Mouse (Mus musculus): ENCODE measurements around the gene Slco1a6. TPM values are rescaled to one million over a fixed set of nuclear protein-coding genes. Genes with fewer than 3 reads are reported as not detected.
A peak's percentile ranks its signal among the peaks of the same experiment; 100 is the strongest.
"Not testable (repeated sequence)": the region's sequence is repeated elsewhere in the genome, so short reads cannot be mapped to it uniquely, and the experiment has no call there.

Gene Slco1a6
- polyA plus RNA-seq, 1 experiment from 2014 or later, result not detected

- no peaks in the 10 kb centered on the region for H3K36me3 ChIP-seq
- ATAC-seq (ENCODE audit: low FRiP score, low read depth), result no peak
- H3K9me3 ChIP-seq, result no peaks in the 10 kb centered on the region
- H3K27ac ChIP-seq, result no peak overlapping the region
- H3K9ac ChIP-seq, result no peak overlapping the region
- H3K4me1 ChIP-seq, result no peaks in the 10 kb centered on the region
- 86% methylated on average over 2 of the region's 2 CpGs for WGBS
- no peak overlapping the region for H3K4me2 ChIP-seq (replicated peaks)
- no peak overlapping the region for H3K4me3 ChIP-seq
- H3K27me3 ChIP-seq (replicated peaks), result no peaks in the 10 kb centered on the region
Observed at GRCm38 (mm10) chr6:142161171-142161570, 47.1 kb downstream of the Slco1a6 start.

GRCm38 (mm10) chr6:142154081-142154480 lies 54.2 kb downstream of the Slco1a6 start:
- H3K9me3 ChIP-seq; ATAC-seq (ENCODE audit: low FRiP score, low read depth); H3K4me3 ChIP-seq; H3K27me3 ChIP-seq (replicated peaks); H3K9ac ChIP-seq; H3K4me2 ChIP-seq (replicated peaks); H3K4me1 ChIP-seq; H3K27ac ChIP-seq; H3K36me3 ChIP-seq: not testable (repeated sequence)
- WGBS, result 94% methylated on average over 5 of the region's 10 CpGs

- H3K4me1 ChIP-seq, result no peaks in the 10 kb centered on the region
- no peaks in the 10 kb centered on the region for H3K9me3 ChIP-seq
- no peak overlapping the region for H3K4me2 ChIP-seq (replicated peaks)
- H3K9ac ChIP-seq, result no peak overlapping the region
- H3K4me3 ChIP-seq, result no peak overlapping the region
- no peak for ATAC-seq (ENCODE audit: low FRiP score, low read depth)
- H3K27ac ChIP-seq, result no peak overlapping the region
- no peaks in the 10 kb centered on the region for H3K27me3 ChIP-seq (replicated peaks)
- H3K36me3 ChIP-seq, result no peaks in the 10 kb centered on the region
- WGBS, result 98% methylated on average over 1 of the region's 1 CpGs
Observed at GRCm38 (mm10) chr6:142148371-142148770, 60.0 kb downstream of the Slco1a6 start.

GRCm38 (mm10) chr6:142111667-142112305 lies 96.5 kb downstream of the Slco1a6 start:
- WGBS, result 54% methylated on average over 3 of the region's 3 CpGs
- Histone ChIP-seq H3K4me1 (0 out of 2 replicates have a peak, but pooled peaks cover 7% of the 10 kb centered on the region), H3K4me3 (no peak overlapping the region), H3K9ac (no peak overlapping the region), H3K27ac (no peak overlapping the region), H3K9me3 (no peaks in the 10 kb centered on the region), H3K36me3 (no peaks in the 10 kb centered on the region), H3K4me2 (replicated peaks) (no peak overlapping the region), H3K27me3 (replicated peaks) (no peaks in the 10 kb centered on the region)
- ATAC-seq (ENCODE audit: low FRiP score, low read depth), result peak; percentile 92

- Histone ChIP-seq H3K9me3 (no peaks in the 10 kb centered on the region), H3K4me1 (no peaks in the 10 kb centered on the region), H3K9ac (no peak overlapping the region), H3K27me3 (replicated peaks) (no peaks in the 10 kb centered on the region), H3K27ac (no peak overlapping the region), H3K4me3 (no peak overlapping the region), H3K36me3 (no peaks in the 10 kb centered on the region), H3K4me2 (replicated peaks) (no peak overlapping the region)
- 89% methylated on average over 3 of the region's 3 CpGs for WGBS
- ATAC-seq (ENCODE audit: low FRiP score, low read depth), result no peak
Observed at GRCm38 (mm10) chr6:142091126-142091525, 117.2 kb downstream of the Slco1a6 start.

- not testable (repeated sequence) for H3K27ac ChIP-seq; H3K4me2 ChIP-seq (replicated peaks); ATAC-seq (ENCODE audit: low FRiP score, low read depth); H3K9ac ChIP-seq; H3K4me3 ChIP-seq; H3K27me3 ChIP-seq (replicated peaks); H3K9me3 ChIP-seq; H3K36me3 ChIP-seq; H3K4me1 ChIP-seq
- WGBS, result 88% methylated on average over 3 of the region's 3 CpGs
Observed at GRCm38 (mm10) chr6:142058281-142058680, 150.0 kb downstream of the Slco1a6 start.

GRCm38 (mm10) chr6:142047689-142048088 lies 160.6 kb downstream of the Slco1a6 start:
- no peak overlapping the region for H3K27ac ChIP-seq
- no peaks in the 10 kb centered on the region for H3K27me3 ChIP-seq (replicated peaks)
- 84% methylated on average over 1 of the region's 1 CpGs for WGBS
- H3K9ac ChIP-seq, result no peak overlapping the region
- no peaks in the 10 kb centered on the region for H3K36me3 ChIP-seq
- H3K4me3 ChIP-seq, result no peak overlapping the region
- no peaks in the 10 kb centered on the region for H3K4me1 ChIP-seq
- no peak overlapping the region for H3K4me2 ChIP-seq (replicated peaks)
- H3K9me3 ChIP-seq, result no peaks in the 10 kb centered on the region
- no peak for ATAC-seq (ENCODE audit: low FRiP score, low read depth)

- 94% methylated on average over 2 of the region's 2 CpGs for WGBS
- H3K4me1 ChIP-seq, result no peaks in the 10 kb centered on the region
- ATAC-seq (ENCODE audit: low FRiP score, low read depth), result no peak
Observed at GRCm38 (mm10) chr6:142045746-142046145, 162.6 kb downstream of the Slco1a6 start.

GRCm38 (mm10) chr6:142041896-142042295 lies 166.4 kb downstream of the Slco1a6 start:
- H3K27ac ChIP-seq, result no peak overlapping the region
- no peaks in the 10 kb centered on the region for H3K9me3 ChIP-seq
- no peak for ATAC-seq (ENCODE audit: low FRiP score, low read depth)
- 94% methylated on average over 3 of the region's 3 CpGs for WGBS
- H3K4me1 ChIP-seq, result no peaks in the 10 kb centered on the region
- no peaks in the 10 kb centered on the region for H3K36me3 ChIP-seq
- no peaks in the 10 kb centered on the region for H3K27me3 ChIP-seq (replicated peaks)
- H3K4me2 ChIP-seq (replicated peaks), result no peak overlapping the region
- H3K9ac ChIP-seq, result no peak overlapping the region
- no peak overlapping the region for H3K4me3 ChIP-seq

More at GRCm38 (mm10) chr6:142045746-142046145, 162.6 kb downstream of the Slco1a6 start:
- no peaks in the 10 kb centered on the region for H3K9me3 ChIP-seq
- no peaks in the 10 kb centered on the region for H3K36me3 ChIP-seq
- no peak overlapping the region for H3K4me3 ChIP-seq
- no peak overlapping the region for H3K4me2 ChIP-seq (replicated peaks)
- H3K27me3 ChIP-seq (replicated peaks), result no peaks in the 10 kb centered on the region
- H3K9ac ChIP-seq, result no peak overlapping the region
- H3K27ac ChIP-seq, result no peak overlapping the region

GRCm38 (mm10) chr6:142040306-142041175 lies 167.8 kb downstream of the Slco1a6 start:
- no peak overlapping the region for H3K4me2 ChIP-seq (replicated peaks)
- H3K27me3 ChIP-seq (replicated peaks), result no peaks in the 10 kb centered on the region
- H3K4me3 ChIP-seq, result no peak overlapping the region
- H3K9me3 ChIP-seq, result no peaks in the 10 kb centered on the region
- ATAC-seq (ENCODE audit: low FRiP score, low read depth), result peak; percentile 66
- no peaks in the 10 kb centered on the region for H3K36me3 ChIP-seq
- 43% methylated on average over 16 of the region's 16 CpGs for WGBS
- H3K9ac ChIP-seq, result no peak overlapping the region
- H3K4me1 ChIP-seq, result no peaks in the 10 kb centered on the region
- H3K27ac ChIP-seq, result no peak overlapping the region

- Histone ChIP-seq H3K9me3 (no peaks in the 10 kb centered on the region), H3K4me2 (replicated peaks) (no peak overlapping the region), H3K9ac (no peak overlapping the region), H3K4me1 (no peaks in the 10 kb centered on the region), H3K4me3 (no peak overlapping the region), H3K27me3 (replicated peaks) (no peaks in the 10 kb centered on the region), H3K36me3 (no peaks in the 10 kb centered on the region), H3K27ac (no peak overlapping the region)
- 80% methylated on average over 2 of the region's 2 CpGs for WGBS
- ATAC-seq (ENCODE audit: low FRiP score, low read depth), result no peak
Observed at GRCm38 (mm10) chr6:142035771-142036170, 172.6 kb downstream of the Slco1a6 start.

Measured in neural tube, embryonic 12.5 days (tissue).